ENCODE assay signal across 9 mouse cellular contexts in the genomic region with DNA sequence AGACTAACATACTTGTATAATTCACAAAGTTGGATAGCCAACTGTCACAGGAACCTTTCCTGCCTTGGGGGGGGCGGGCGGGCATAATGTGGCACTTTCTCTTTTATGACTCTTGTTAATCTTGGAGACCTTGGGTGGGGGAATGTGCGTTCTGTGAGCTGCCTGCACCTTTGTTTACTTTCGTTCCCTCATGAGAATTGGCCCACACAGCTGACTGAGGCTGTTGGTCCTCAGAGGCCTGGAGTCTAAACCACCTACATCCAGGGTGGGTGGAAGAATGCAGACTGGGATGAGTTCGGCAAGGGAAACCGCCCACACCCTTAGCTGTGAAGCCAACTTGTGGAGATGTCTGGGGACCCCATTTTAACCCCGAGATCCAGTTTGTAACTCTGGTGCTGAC. TPM values are rescaled to one million over a fixed set of nuclear protein-coding genes. Genes with fewer than 3 reads are reported as not detected.
DNase-seq lines count a peak whose midpoint lies in the region; ATAC-seq and TF ChIP-seq lines count a peak whose summit lies in the region.
"Had no signal": no experiment of that assay in that cellular context is flagged by ENCODE, and none has a peak within 500 bp of the region (broad histone marks: within the 10 kb centered on the region; RNA-seq: fewer than 3 reads in every experiment).

No protein-coding gene starts in this region.

- peak overlapping the region; percentile 26 for H3K4me3 ChIP-seq in brown adipose tissue, adult 24 weeks (ENCODE audit: insufficient read depth, low read depth, low read length)
- H3K4me3 ChIP-seq in embryonic fibroblast, embryonic 13.5 days (ENCODE audit: insufficient read depth, low read length) = no peak overlapping the region
- H3K4me3 ChIP-seq in liver, embryonic 13.5 days (replicated peaks) = no peak overlapping the region
- H3K4me3 ChIP-seq: erythroblast, embryonic 14.5 days had no signal

- WGBS in liver, embryonic 13.5 days (ENCODE audit: insufficient replicate concordance) = 42% methylated on average over 7 of the region's 7 CpGs

- DNase-seq in kidney, adult 9 months = peak; percentile 22
- DNase-seq in kidney, postnatal 36 days = no peak
- no peak for DNase-seq in liver, embryonic 13.5 days
- DNase-seq in c-Kit-positive CD71-positive TER-119-positive erythroid progenitor cells, embryonic 14.5 days (ENCODE audit: low spot score) = no peak
- no peak for DNase-seq in ovary, postnatal 14 days (ENCODE audit: low spot score)
- no peak for DNase-seq in frontal cortex, postnatal 36 days (ENCODE audit: low spot score in 2 of 2)

- peak overlapping the region; percentile 36; the same call in 1 of the 2 replicates for H3K4me2 ChIP-seq in liver, embryonic 13.5 days

- no peak for TF ChIP-seq CTCF in embryonic fibroblast, embryonic 13.5 days (IDR thresholded peaks at IDR 0.05; ENCODE audit: borderline replicate concordance, insufficient read depth, low read length)

- no peak for ATAC-seq in liver, embryonic 13.5 days (ENCODE audit: low read depth)

- H3K36me3 ChIP-seq in liver, embryonic 13.5 days = no peaks in the 10 kb centered on the region

- peaks cover 17% of the 10 kb centered on the region for H3K4me1 ChIP-seq in brown adipose tissue, adult 24 weeks (ENCODE audit: control insufficient read depth, insufficient read depth, insufficient read length, low read length)
- H3K4me1 ChIP-seq in embryonic fibroblast, embryonic 13.5 days (ENCODE audit: control insufficient read depth, insufficient read depth, low read length) = peaks cover 15% of the 10 kb centered on the region
- peaks cover 32% of the 10 kb centered on the region for H3K4me1 ChIP-seq in liver, embryonic 13.5 days (replicated peaks)

- no peaks in the 10 kb centered on the region for H3K9me3 ChIP-seq in liver, embryonic 13.5 days (replicated peaks)

- H3K27me3 ChIP-seq in liver, embryonic 13.5 days = peaks cover 55% of the 10 kb centered on the region

- no peak overlapping the region for H3K9ac ChIP-seq in liver, embryonic 13.5 days

- peak overlapping the region; percentile 89 for H3K27ac ChIP-seq in brown adipose tissue, adult 24 weeks (replicated peaks; ENCODE audit: low read depth, low read length)
- H3K27ac ChIP-seq in embryonic fibroblast, embryonic 13.5 days (ENCODE audit: insufficient read depth, low read length) = peak overlapping the region; percentile 38
- H3K27ac ChIP-seq in liver, embryonic 13.5 days = no peak overlapping the region

- TF ChIP-seq POLR2A in embryonic fibroblast, embryonic 13.5 days (IDR thresholded peaks at IDR 0.05; ENCODE audit: low read depth, low read length) = no peak

RNA-seq across cellular contexts. Expression of a gene that starts 13.0 kb away (rescaled TPM):
- 3.8 and 4.4 TPM in 2 replicates for polyA plus RNA-seq in brown adipose tissue, adult 24 weeks (2012; ENCODE audit: insufficient read depth, insufficient read length, missing spikeins)
- polyA plus RNA-seq in embryonic fibroblast, embryonic 13.5 days (2011; ENCODE audit: insufficient read length, low read depth, missing spikeins) = 6.9 and 16.1 TPM in 2 replicates
- 0.59 and 0.65 TPM in 2 replicates for polyA plus RNA-seq in liver, embryonic 13.5 days (2015; fragmentation: Nextera tagmentation; extraction: Ambion mirVana)
- polyA plus RNA-seq: erythroblast, embryonic 14.5 days had no signal
